Mouse (Mus musculus) forebrain, embryonic 14.5 days (tissue): Measurements from ENCODE around the gene Ly86. TPM values are rescaled to one million over a fixed set of nuclear protein-coding genes. Genes with fewer than 3 reads are reported as not detected.

Experiments
- ATAC-seq: fragments of 200-750 bp; cut with Nextera tagmentation; 2 replicates; pipeline ENCODE4 v1.8.0; 2017; ENCODE audit warnings: mild to moderate bottlenecking, moderate library complexity
- DNase-seq: peaks from one replicate; pipeline ENCODE4 v3.0.0-alpha.2; 2015; ENCODE audit warnings: low spot score
- H3K27ac ChIP-seq: fragments of 300-500 bp; sonication (generic); 2 replicates; pipeline ENCODE4 v1.5.1; 2014; ENCODE audit warnings: low read depth, mild to moderate bottlenecking, control low read depth, low read length, moderate library complexity
- H3K27me3 ChIP-seq: fragments of 300-500 bp; sonication (generic); replicated peaks from 2 replicates; pipeline ENCODE4 v1.6.1; 2014; ENCODE audit warnings: low read length, control low read depth, mixed read lengths; ENCODE audit not compliant: control insufficient read depth, insufficient read depth
- H3K36me3 ChIP-seq: fragments of 300-500 bp; sonication (generic); 2 replicates; pipeline ENCODE4 v1.6.1; 2014; ENCODE audit warnings: low read length, control low read depth; ENCODE audit not compliant: control insufficient read depth, insufficient read depth
- H3K4me1 ChIP-seq: fragments of 300-500 bp; sonication (generic); 2 replicates; pipeline ENCODE4 v1.6.1; 2014; ENCODE audit warnings: antibody characterized with exemption, low read length, control low read depth; ENCODE audit not compliant: control insufficient read depth, insufficient read depth
- H3K4me2 ChIP-seq: fragments of 300-500 bp; sonication (generic); 2 replicates; pipeline ENCODE4 v1.6.1; 2014; ENCODE audit warnings: mild to moderate bottlenecking, control low read depth, low read length
- H3K4me3 ChIP-seq: fragments of 300-500 bp; sonication (generic); 2 replicates; pipeline ENCODE4 v1.5.1; 2014; ENCODE audit warnings: low read depth, low read length, control low read depth
- H3K9ac ChIP-seq: fragments of 300-500 bp; sonication (generic); 2 replicates; pipeline ENCODE4 v1.6.1; 2014; ENCODE audit warnings: mild to moderate bottlenecking, low read length, control low read depth, moderate library complexity
- H3K9me3 ChIP-seq: fragments of 300-500 bp; sonication (generic); replicated peaks from 2 replicates; pipeline ENCODE4 v1.6.1; 2016; ENCODE audit warnings: low read length, control low read depth, mixed read lengths; ENCODE audit not compliant: control insufficient read depth
- WGBS: fragments of 180-500 bp; shearing (Covaris S2); extraction: QIAGEN DNeasy Blood & Tissue Kit; methylation state at CpG from one replicate; pipeline ENCODE4 v1.1.7; 2014; 5-methylcytosine and 5-hydroxymethylcytosine counted together
- polyA plus RNA-seq: library from polyadenylated mRNA; unstranded; fragments of >200 nt; fragmentation: Nextera tagmentation; extraction: Ambion mirVana; gene quantifications from 2 replicates; pipeline ENCODE4 v1.2.1, GENCODE M21; 2014

Ly86 gene
- polyA plus RNA-seq, 1 experiment from 2014 or later: 11.2 TPM

GRCm38 (mm10) chr13:37403708-37404107 lies 58.7 kb downstream of the Ly86 start:
- Histone ChIP-seq H3K4me2 (no peak overlapping the region), H3K9ac (no peak overlapping the region), H3K4me1 (no peaks in the 10 kb centered on the region), H3K27me3 (no peaks in the 10 kb centered on the region), H3K9me3 (no peaks in the 10 kb centered on the region), H3K4me3 (no peak overlapping the region), H3K27ac (no peak overlapping the region), H3K36me3 (no peaks in the 10 kb centered on the region)
- no peak for ATAC-seq
- 91% methylated on average over 2 of the region's 2 CpGs for WGBS
- DNase-seq: no peak

DNA sequence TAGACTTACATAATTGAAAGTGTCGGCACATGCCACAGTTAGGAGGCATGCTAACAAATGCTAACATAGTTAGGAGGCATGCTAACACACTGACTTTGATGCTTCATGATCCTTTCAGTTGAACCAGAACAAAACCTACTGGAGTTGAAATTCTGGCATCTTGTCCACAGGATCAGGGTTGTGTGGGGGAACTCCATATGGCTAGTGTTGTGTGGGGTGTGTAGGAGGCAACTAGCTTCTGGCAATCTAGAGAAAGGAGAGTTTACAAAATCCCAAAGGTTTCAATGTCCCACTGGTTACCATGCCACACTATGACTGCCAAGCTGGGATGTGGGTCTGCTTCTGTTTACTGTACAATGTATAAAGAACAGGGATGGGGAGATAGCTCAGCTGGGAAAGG lies 70.7 kb downstream of the Ly86 start:
- Histone ChIP-seq H3K36me3 (no peaks in the 10 kb centered on the region), H3K9me3 (no peaks in the 10 kb centered on the region), H3K4me3 (no peak overlapping the region), H3K4me2 (no peak overlapping the region), H3K9ac (no peak overlapping the region), H3K27ac (no peak overlapping the region), H3K4me1 (no peaks in the 10 kb centered on the region), H3K27me3 (no peaks in the 10 kb centered on the region)
- 97% methylated on average over 1 of the region's 1 CpGs for WGBS
- DNase-seq (no peak), ATAC-seq (no peak)

GRCm38 (mm10) chr13:37423416-37423815 lies 78.4 kb downstream of the Ly86 start:
- H3K4me3 ChIP-seq: no peak overlapping the region
- no peaks in the 10 kb centered on the region for H3K36me3 ChIP-seq
- H3K4me2 ChIP-seq: no peak overlapping the region
- H3K27ac ChIP-seq: no peak overlapping the region
- H3K4me1 ChIP-seq: no peaks in the 10 kb centered on the region
- H3K27me3 ChIP-seq: no peaks in the 10 kb centered on the region
- DNase-seq: no peak
- WGBS: 91% methylated on average over 6 of the region's 6 CpGs
- ATAC-seq: no peak
- H3K9me3 ChIP-seq: no peaks in the 10 kb centered on the region
- no peak overlapping the region for H3K9ac ChIP-seq

GRCm38 (mm10) chr13:37424904-37425303 lies 79.9 kb downstream of the Ly86 start:
- Histone ChIP-seq H3K4me1 (no peaks in the 10 kb centered on the region), H3K9me3 (no peaks in the 10 kb centered on the region), H3K27ac (no peak overlapping the region), H3K36me3 (no peaks in the 10 kb centered on the region), H3K27me3 (no peaks in the 10 kb centered on the region), H3K4me3 (no peak overlapping the region), H3K4me2 (no peak overlapping the region), H3K9ac (no peak overlapping the region)
- WGBS: 85% methylated on average over 6 of the region's 6 CpGs
- ATAC-seq (no peak), DNase-seq (no peak)

GRCm38 (mm10) chr13:37425406-37425805 lies 80.4 kb downstream of the Ly86 start:
- Histone ChIP-seq H3K4me3 (no peak overlapping the region), H3K27ac (no peak overlapping the region), H3K36me3 (no peaks in the 10 kb centered on the region), H3K9me3 (no peaks in the 10 kb centered on the region), H3K4me2 (no peak overlapping the region), H3K4me1 (no peaks in the 10 kb centered on the region), H3K27me3 (no peaks in the 10 kb centered on the region), H3K9ac (no peak overlapping the region)
- DNase-seq: no peak
- WGBS: 68% methylated on average over 3 of the region's 3 CpGs
- no peak for ATAC-seq

DNA sequence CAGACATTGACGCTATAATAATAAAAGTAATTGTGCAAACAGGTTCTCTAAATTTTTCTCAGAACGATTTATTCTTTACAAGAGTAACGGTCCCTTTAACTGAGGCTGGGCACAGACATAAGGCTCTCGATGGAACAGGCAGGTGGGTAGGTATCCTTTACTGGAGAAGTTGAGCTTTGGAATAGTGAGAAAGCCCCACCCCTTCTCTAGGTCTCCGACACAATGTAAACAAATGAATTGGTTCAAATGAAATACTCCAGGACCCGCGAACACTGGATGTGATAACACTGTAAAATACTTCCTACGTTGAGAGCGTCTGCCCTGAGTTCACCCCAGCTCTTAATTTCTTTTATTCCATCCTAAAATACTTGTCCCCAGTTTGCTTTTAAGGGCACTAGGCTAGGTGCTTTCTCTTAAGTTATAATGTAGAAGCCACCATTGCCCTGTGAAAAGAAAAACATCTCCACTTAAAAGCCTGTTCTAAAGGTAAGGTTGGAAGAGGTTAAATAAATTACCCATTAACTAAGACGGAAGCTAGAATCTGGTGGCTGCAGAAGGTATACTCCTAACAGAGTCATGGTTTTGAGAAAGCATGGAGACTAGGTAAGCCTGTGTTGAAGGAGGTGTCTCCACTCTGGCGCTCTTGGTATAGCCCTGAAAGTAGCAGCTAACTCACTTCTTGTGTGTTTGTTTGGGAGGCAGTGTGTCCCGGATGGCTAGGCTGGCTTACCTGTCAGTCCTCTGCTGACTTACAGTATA lies 81.7 kb downstream of the Ly86 start:
- Histone ChIP-seq H3K9ac (no peak overlapping the region), H3K4me1 (no peaks in the 10 kb centered on the region), H3K36me3 (no peaks in the 10 kb centered on the region), H3K4me3 (no peak overlapping the region), H3K4me2 (no peak overlapping the region), H3K27ac (no peak overlapping the region), H3K9me3 (no peaks in the 10 kb centered on the region), H3K27me3 (no peaks in the 10 kb centered on the region)
- WGBS: 89% methylated on average over 12 of the region's 12 CpGs
- no peak for DNase-seq
- no peak for ATAC-seq

DNA sequence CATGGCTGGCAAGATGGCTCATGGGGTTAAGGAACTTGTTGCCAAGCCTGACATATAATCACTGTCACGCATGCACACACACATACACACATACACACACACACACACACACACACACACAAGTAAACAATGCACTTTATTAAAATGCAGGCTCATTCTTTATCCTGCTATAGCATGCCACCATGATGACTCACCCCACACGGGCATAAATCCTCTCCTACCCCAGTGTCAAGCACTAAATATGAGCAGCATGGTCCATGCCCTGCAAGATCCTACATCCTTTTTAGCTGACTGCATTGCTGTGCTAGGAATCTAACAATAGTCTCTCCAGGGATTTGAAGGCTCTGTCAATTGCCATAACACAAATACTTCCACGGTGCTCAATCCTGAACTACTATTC lies 83.5 kb downstream of the Ly86 start:
- Histone ChIP-seq H3K4me3 (no peak overlapping the region), H3K36me3 (no peaks in the 10 kb centered on the region), H3K4me1 (no peaks in the 10 kb centered on the region), H3K27ac (no peak overlapping the region), H3K27me3 (no peaks in the 10 kb centered on the region), H3K4me2 (no peak overlapping the region), H3K9ac (no peak overlapping the region), H3K9me3 (no peaks in the 10 kb centered on the region)
- WGBS: 78% methylated on average over 3 of the region's 3 CpGs
- no peak for ATAC-seq
- no peak for DNase-seq

DNA sequence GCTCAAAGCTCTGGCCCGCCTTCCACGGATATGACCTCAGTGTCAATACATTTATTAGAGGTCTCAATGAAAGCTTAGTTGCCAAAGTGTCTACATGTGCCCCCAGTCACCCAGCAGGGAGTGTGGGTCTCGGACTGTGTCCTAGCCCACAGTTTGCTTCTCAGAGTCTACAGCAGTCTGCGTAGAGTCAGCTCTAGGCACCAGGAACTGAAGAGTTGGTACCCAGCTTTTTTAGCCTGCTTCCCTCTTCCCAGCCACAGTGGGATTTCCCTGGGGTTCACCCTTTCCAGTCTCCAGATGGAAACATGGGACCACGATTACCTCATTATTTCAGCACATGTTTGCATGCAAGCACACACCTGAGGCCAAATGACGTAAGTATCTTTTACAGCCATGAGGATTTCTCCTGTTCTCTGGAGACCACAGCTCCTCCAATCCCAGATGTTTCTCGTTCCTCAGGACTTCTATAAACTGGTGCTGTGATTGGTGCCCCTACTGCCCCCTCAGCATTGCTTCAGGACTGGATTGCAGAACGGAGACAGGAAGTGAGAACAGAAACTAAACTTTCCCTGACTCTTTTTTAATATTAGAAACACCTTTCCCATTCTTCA lies 84.8 kb downstream of the Ly86 start:
- no peak for DNase-seq

GRCm38 (mm10) chr13:37431707-37432106 lies 86.7 kb downstream of the Ly86 start:
- H3K4me2 ChIP-seq: no peak overlapping the region
- 90% methylated on average over 2 of the region's 2 CpGs for WGBS
- H3K4me3 ChIP-seq: no peak overlapping the region
- H3K27ac ChIP-seq: no peak overlapping the region
- no peaks in the 10 kb centered on the region for H3K9me3 ChIP-seq
- DNase-seq (no peak), ATAC-seq (no peak)
- H3K4me1 ChIP-seq: peaks cover 3% of the 10 kb centered on the region; the same call in 1 of the 2 replicates
- no peak overlapping the region for H3K9ac ChIP-seq
- H3K36me3 ChIP-seq: no peaks in the 10 kb centered on the region
- H3K27me3 ChIP-seq: peaks cover 14% of the 10 kb centered on the region

More for the DNA sequence above, 84.8 kb downstream of the Ly86 start:
- no peak overlapping the region for H3K27ac ChIP-seq
- H3K36me3 ChIP-seq: no peaks in the 10 kb centered on the region
- H3K9me3 ChIP-seq: no peaks in the 10 kb centered on the region
- WGBS: 77% methylated on average over 8 of the region's 8 CpGs
- no peak overlapping the region for H3K4me3 ChIP-seq
- no peak overlapping the region for H3K4me2 ChIP-seq
- ATAC-seq: no peak
- no peak overlapping the region for H3K9ac ChIP-seq
- peaks cover 3% of the 10 kb centered on the region; the same call in 1 of the 2 replicates for H3K27me3 ChIP-seq
- peaks cover 3% of the 10 kb centered on the region; the same call in 1 of the 2 replicates for H3K4me1 ChIP-seq
